Mouse (Mus musculus): Measurements from ENCODE around the gene Rpf1.

Gene Rpf1

DNA sequence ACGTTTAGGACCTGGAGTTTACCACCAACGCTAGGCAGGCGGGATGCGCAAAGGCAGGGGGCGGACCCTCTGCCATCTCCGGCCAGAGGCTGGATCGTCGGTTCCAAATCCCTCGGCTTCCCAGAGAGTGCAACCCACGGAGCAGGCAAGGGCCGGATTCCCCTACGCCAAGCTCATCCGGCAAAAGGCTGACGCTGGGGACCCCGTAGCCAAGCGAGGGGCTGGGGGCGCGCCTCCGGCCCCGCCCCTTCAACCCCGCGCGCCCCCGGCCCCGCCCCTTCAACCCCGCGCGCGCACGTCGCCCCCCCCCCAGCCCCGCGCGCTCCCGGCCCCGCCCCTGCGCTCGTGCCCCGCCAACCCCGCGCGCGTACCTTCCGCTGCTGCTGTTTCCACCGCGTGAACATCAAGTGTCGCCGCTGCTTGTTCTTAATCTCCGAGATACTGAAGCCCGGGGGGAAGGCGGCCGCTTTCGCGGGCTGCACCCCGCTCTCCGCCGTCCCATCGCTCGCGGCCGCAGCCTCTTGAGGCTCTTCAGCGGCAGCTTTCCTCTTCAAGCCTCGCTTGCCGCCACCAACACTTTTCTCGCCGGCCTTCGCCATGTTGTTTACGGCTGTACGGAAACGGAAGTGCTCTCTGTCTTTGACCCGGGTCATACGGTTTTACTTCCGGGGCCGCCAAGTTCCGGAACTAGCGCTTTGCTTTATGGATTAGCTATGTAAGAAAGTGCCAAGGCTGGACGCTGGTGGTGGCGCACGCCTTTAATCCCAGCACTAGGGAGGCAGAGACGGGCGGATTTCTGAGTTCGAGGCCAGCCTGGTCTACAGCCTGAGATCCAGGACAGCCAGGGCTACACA is at the start of gene Rpf1:
TSS of gene Rpf1 (minus strand) at position 632 of the 854 bp plus-strand sequence.
- DNase-seq (ENCODE audit: low spot score), result peak; percentile 89

DNA sequence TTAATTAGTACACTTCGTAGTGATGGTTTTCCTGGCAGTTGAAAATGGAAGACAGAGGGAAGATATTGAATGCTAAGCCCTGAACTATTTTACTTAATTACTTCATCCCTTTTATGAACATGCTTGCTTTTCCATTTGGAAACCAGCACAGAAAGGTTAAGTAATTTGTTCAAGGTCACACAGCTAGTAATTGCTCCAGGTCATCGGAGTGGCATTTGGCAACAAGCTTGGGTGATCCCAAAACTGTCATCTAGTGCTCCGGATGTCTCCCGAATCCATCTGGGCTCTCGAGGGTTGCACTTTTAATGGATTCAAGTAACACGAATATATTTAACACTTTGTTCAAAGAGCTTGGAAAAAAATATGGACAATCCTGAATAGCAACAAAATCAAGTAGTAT is 49.7 kb upstream of the Rpf1 start:
- no peak for DNase-seq (ENCODE audit: low spot score)

DNA sequence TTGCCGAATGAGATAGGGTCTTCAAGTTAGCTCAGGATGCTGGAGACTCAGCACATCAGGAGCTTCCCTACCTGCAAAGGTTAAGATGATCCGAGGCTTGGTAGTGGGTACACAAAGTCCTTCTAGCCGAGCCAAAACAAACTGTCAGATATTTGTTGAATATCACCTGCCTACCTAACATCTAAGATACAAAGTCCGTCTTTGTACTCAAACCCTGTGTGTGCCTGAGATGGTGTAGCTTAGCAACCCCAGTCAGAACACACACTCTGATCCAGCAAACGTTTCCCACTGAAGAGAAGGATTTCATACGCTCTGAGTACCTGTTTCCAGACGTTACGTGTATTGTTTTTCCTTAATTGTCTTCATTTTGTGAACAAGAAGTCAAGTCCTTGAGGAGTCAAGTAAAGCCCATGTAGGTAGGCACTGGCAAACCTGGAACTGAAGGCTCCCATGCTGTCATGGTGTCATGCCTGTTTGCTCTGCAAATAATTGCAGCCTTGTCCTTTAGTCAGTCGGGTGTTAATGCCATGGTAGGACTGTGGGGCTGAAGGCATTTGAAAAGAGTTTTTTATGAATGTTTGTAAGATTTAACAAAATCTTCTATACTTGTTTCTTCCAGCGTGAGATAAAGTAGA is 49.0 kb upstream of the Rpf1 start, which contains the start of gene Uox:
TSS of gene Uox (plus strand) at position 279 of the 635 bp plus-strand sequence.
- DNase-seq (ENCODE audit: low spot score), result no peak

DNA sequence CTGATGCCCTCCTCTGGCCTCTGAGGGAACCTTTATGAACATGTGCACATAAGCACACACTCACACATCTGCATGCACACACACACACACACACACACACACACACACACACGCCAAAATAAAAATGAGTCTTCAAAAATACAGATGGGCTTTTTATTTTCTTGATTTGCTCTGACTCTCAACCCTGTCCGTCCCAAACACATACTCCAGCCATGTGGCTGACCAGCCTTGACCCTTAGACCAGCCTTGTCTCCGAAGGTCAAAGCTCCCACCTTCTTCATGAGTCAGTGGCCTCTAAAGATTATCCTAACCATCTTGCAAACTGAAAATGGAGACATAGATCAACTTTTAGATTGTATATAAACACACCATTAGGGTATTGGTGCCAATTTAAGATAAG is 48.4 kb upstream of the Rpf1 start:
- no peak for DNase-seq (ENCODE audit: low spot score)

DNA sequence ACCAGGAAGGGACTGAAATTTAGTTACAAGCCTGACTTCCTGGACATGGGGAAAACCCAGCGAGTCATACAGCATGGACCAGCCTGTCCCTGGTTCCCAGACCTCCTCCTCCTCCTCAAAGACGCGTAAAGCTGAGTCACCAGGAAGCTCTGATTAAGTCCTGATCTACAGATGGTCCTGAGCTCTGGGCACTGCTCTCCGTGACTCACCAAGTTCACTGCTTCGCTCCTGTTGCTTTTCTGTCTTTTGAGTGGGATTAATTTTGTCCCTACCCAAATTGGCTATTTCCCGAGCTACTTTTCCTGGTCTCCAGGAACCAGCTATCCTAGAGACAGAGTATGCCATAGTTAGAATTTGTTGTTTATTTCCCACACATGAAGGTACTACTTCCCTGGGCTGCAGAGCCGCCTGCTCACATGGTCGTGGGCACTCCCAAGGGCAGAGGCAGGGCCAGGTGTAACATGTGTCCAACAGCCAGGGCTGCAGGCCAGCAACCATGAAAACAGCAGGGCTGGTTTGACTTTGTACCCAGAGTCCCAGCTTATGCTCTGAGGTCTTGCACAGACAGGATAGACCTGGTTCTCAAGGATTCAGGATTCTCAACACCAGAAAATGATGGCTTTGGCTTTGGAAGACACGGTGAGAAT is 46.8 kb upstream of the Rpf1 start:
- DNase-seq (ENCODE audit: low spot score), result no peak

DNA sequence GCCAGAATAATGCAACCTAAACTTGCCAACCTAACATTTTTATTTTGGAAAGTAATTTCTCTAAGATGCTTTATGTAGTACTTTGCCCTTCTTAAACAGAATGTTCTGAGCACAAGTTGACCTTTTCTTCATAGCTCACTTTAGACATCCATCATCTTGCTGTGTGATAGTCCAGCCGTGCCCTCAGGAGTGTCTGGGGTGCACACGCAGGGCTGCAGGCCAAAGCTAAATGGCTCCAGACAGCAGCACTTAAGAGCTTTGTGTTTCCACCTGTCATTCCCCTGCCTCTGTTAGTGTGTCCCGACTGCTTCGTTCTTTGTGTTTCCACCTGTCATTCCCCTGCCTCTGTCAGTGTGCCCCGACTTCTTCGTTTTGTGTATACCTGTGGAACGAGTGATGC is 46.1 kb upstream of the Rpf1 start:
- DNase-seq (ENCODE audit: low spot score), result no peak

DNA sequence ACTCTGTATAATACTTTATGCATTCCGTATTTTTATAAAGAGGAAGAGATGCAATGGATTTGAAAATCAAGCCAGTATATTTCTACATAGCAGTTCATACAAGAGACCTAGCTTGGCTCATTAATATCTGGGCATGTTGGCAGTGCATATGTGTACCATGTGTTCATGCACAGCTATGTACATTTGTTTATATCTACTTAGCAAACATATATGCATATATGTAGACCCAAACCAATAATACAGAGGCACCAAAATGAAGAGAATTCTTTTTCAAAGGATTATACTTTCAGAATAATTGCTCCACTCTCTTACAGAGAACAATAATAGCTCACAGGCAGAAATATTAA is 43.8 kb upstream of the Rpf1 start:
- no peak for DNase-seq (ENCODE audit: low spot score)

DNA sequence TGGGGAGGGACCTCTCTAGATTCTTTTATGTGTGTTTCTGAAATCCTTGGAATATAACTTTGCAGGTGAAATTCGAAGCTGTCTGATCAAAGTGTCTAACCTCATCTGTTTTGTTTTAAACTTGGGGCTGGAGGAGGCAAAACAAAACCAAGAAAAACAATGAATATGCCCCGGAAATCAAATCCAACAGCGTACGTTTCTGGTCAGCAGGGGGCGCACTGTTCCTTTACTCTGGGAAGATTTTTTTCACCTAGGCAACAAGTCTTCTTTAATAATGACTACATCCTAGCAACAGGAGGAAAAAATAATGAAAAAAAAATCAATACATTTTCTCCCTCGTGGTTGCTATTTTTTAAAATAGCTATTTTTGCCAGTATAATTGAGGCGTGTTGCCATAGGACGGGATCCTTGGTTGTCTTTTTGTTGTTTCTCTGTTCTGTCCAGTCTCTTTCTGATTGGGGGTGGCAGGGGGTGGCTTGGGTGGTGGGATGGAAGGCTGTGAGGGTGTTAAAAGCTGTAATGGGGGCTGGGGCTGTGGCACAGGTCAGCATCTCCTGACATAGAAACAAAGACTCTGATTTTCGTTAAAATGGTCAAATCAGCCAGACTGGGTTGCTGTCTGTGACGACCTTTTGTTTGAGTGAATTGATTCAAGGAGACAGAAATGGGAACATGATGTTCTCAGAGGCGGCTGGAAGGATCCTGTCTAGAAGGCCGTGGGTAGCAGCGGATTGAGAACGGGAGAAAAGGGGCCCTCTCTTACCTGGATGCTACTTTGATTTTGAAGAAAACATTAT is 43.2 kb upstream of the Rpf1 start:
- peak; percentile 66 for DNase-seq (ENCODE audit: low spot score)

DNA sequence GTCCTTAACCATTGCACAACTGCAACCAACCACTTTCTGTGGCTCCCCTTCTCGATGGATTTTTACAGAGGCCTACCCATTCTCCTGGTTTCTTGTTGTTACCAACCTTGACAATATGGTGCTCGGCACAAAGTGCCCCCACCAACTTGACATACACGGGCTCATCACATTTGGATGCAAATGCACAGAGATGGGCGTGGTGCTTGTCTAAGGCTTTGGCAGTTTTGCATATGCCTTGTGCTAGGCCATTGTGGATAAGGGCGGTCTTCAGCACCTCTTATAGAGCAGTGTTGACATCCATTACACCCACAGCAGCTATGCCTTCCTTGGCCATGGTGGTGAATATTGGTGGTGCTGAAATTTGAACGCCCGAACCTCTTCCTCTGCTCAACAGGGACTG is 41.7 kb upstream of the Rpf1 start:
- no peak for DNase-seq (ENCODE audit: low spot score)

DNA sequence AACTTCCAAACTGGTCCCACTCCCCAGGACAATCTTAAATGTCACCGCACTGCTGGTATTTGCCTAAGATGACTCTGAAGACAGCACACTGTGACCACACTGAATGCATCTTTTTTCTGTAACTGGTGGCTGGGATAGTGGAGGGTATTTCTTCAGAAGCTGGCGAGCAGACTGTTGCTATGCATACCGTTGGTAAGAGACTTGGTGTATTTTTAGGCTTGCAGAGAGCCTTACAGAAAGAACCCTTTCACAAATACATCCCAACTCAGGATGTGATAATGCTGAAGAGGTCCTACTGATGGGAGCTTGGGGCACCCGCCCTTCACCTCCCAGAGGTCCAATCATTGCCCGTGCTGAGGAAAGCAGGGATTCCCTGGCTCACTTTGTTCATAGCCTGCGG is 36.3 kb upstream of the Rpf1 start:
- no peak for DNase-seq (ENCODE audit: low spot score)

DNA sequence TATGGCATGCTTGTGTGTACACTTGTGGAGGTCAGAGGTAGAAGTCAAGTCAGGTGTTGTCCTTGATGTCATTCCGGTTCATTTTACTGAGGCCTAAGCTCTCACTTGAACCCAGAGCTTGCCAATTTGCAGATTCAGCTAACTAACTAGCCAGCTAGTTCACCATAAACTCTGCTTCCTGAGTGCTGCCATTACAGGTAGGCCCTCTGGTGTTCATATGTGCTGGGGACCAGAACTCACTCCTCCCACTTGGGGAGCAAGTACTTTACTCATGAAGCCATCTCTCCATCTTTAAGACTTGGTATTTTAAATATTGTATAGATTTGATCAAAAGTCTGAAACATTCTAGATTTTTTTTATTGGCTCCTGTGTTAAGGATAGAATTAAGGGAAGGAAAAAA is 35.3 kb upstream of the Rpf1 start:
- no peak for DNase-seq (ENCODE audit: low spot score)

DNA sequence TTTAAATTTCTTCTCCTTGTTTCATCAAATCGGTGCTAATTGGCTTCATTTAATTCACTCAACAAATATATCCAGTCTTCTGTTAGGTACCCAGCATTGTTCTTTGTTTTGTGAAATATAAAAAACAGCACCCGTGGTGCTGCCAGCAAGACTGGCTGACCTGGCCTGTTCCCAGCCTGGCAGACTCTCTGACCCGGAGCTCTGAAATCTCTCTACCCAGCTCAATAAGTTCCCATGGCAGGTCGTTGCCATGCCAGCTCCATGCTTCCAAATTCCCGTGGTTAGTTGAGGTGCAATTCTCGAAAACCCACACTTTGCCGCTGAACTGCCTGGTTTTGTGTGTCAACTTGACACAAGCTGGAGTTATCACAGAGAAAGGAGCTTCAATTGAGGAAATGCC is 33.6 kb upstream of the Rpf1 start:
- DNase-seq (ENCODE audit: low spot score), result no peak

DNA sequence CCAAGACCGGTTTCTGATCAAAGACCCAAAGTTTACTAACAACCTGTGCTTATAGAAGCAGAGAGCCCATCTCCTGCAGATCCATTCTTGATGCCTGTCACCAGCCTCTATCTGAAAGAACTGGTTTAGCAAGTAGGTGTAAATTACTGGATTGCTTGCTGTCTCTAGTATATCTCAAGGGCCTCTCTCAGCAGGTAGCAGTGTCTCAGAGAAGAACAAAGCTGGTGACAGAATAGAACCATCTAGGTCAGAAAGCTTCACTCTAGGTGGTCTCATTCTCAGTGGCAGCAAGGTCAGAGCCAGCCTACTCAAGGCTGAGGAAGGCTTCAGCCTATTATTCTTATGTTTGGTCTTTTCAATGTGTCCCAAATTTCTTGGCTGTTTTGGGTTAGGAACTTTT is 22.4 kb upstream of the Rpf1 start:
- no peak for DNase-seq (ENCODE audit: low spot score)

DNA sequence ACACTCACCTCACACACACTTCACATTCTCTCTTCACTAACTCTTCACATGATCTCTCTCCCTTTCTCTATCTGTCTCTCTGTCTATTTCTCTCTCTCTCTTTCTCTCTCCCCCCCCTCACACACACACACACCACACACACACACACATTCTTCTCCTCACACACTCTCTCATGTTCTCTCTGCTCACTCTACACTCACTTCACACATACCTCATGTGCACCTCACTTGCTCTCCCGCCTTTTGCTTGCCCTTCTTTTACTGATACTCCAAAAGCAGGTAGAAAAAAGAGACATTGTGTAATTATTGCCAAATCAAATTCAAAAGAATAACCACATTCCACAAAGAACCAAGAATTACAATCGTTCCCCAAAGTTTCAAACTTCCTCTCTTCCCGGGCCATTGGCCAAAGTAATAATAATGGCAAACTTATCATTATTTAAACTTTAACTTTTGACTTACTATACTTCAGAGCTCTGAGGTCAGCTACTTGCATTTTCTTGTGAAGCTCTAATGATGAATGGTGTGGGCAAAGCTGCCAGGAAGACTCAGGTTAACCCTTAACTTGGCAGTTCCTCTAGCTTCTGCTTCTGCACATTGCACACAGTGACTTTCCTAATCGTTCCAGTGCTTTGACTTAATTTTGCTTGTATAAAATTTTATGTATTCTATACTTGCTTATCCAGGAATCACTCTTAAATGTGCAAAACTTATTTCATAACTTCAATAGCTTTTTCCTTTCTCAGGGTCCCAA is 19.5 kb upstream of the Rpf1 start:
- no peak for DNase-seq (ENCODE audit: low spot score)

DNA sequence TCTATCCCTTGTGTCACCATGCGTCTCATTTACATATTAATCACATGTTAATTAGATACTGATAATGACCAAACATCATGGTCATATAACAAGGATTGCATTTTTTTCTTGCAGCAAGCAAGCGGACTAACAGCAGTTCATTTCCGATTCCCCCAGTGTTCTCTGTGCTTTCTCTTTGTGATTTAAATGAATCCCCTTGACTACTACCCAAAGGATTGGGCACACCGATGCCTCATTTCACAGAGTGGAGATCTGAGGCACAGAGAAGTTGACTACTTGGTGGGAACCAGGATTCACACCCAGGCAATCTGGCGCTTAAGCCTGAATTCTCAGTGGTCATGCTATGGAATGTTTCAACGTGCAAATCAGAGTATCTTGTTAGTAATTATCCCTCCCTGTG is 13.8 kb upstream of the Rpf1 start:
- no peak for DNase-seq (ENCODE audit: low spot score)

DNA sequence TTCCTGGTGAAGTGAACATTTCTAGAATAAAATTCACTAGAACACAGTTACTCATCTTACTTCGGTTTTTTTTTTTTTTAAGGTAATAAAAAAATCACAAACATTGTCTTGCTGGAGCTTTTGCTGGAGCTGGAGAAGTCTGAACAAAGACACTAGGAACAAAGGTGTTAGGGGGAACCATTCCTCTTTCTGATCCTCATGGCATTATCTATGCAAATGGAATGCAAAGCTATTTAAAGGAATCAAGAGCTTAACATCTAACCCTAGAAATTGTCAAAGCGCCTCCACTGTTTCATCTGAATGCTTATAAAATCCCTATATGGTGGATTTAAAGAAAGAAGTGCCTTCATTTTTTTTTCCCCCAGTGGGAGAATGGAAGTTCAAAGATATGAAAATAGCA is 7.1 kb upstream of the Rpf1 start:
- DNase-seq (ENCODE audit: low spot score), result no peak

DNA sequence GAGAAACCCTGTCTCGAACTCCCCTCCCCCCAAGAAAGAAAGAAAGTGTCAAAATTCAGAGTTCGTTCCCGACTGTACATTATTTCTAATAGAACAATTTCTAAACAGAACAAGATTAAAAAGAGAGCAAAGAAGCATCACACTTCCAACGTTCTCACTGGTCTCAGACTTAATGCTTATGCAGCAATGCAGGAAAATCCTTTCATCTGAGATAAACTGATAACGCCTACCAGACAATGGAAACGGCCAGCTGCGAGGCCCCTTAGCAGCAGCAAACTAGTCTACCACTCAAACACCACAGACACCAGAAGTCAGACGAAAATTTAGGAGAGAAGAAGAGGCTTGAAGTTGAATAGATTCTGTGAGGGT is 407 bp upstream of the Rpf1 start:
- DNase-seq (ENCODE audit: low spot score), result no peak

DNA sequence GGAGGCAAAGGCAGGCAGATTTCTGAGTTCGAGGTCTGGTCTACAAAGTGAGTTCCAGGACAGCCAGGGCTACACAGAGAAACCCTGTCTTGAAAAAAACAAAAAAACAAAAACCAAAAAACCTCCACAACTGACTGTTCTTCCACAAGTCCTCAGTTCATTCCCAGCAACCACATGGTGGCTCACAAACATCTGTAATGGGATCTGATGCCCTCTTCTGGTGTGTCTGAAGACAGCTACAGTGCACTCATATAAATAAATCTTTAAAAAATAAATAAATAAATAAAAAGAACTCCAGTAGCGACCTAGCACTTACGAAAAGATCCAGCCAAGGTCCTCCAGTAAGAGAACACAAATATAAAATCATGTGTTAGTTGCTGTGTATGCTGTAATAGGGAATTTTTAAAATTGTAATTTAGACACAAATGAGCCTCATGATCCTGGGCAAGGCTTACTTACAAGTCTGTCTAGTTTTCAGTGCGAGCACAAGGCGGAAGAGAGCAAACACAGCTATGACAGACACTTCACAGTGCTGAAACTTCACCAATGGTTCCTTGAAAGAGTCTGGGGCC is 917 bp downstream of the Rpf1 start:
- no peak for DNase-seq (ENCODE audit: low spot score)

DNA sequence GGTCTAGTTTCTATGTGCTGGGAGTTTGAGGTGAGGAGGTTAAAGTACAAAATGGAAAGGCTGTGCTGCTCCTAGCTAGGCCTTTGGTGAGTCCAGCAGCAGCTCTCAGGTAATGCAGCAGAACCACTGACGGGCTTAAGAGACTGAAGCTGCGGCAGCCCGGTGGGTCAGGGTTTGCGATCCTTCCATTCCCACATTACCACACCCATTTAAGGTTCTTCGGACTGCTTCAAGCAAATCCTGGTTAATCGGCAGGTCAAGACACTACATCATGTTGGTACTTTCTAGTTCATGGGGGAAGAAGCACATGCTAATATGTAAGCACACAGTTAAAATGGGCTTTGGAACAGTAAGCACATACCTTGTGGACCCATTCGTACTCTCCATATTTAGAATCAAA is 14.5 kb downstream of the Rpf1 start:
- no peak for DNase-seq (ENCODE audit: low spot score)

DNA sequence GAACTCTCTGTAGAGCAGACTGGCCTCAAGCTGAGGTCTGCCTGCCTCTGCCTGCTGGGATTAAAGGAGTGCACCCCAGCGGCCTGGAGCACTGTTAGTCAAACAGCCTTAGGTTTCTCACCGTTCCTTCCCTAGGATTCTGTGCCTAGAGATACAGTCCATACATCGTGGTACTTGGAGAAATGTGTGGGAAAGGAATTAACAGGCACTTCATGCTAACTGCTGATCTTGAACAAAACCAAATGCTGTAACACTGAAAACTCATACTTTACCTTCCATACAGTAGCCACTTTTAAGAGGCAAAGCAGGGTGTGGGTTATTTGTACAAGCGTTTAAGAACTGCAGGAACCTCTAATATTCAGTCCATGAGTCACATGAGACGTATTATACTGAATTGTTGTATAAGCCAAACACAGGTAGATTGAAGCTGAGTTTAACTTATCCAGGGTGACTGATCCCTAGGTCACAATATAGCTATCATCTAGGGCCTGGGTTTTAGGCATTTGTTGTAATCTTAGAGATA is 19.6 kb downstream of the Rpf1 start:
- no peak for DNase-seq (ENCODE audit: low spot score)

DNA sequence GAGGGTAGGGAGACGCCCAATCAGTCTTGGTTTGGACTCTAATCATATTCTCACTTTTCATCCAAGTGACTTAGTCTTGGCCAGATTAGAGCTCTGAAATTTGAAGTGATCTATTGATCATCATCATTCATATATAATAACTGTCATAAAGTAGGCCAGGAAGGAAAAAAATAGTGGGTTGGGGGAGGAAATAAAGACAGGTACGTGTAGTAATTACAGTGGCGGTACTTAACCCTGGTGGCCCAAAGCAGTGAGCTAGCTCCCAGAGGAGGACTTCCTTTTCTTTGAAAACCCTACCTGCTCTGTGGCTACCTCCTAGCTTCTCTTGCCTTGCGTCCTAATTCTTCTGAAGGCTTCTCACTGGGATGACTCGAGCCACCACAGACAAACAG is 20.4 kb downstream of the Rpf1 start:
- no peak for DNase-seq (ENCODE audit: low spot score)

All from T-cell, adult 2 months (primary cell).